Mouse (Mus musculus): ENCODE results near the gene Rsad2. TPM values are rescaled to one million over a fixed set of nuclear protein-coding genes. Genes with fewer than 3 reads are reported as not detected.

The Rsad2 gene
- polyA plus RNA-seq, 1 experiment from 2014 or later, result 11.5 TPM

- Histone ChIP-seq H3K36me3 (ENCODE audit: insufficient read depth, low read length) (0 out of 2 replicates have a peak, but pooled peaks cover 6% of the 10 kb centered on the region), H3K4me2 (replicated peaks; ENCODE audit: low read depth, low read length) (peak overlapping the region; percentile 87), H3K9me3 (ENCODE audit: low read length) (no peaks in the 10 kb centered on the region), H3K27ac (ENCODE audit: low read length) (no peak overlapping the region; the same call in 1 of the 2 replicates), H3K4me3 (ENCODE audit: low read depth, low read length) (peak overlapping the region; percentile 92), H3K9ac (replicated peaks; ENCODE audit: low read depth) (0 out of 2 replicates have a peak overlapping the region, but pooled peaks have one; percentile 19), H3K4me1 (ENCODE audit: insufficient read depth, low read depth, low read length) (peaks cover 29% of the 10 kb centered on the region), H3K27me3 (replicated peaks; ENCODE audit: insufficient read depth, low read length) (no peaks in the 10 kb centered on the region)
- 40% methylated on average over 6 of the region's 6 CpGs for WGBS
- peak; percentile 26 for DNase-seq (ENCODE audit: low spot score)
- no peak for TF ChIP-seq EP300 (IDR thresholded peaks at IDR 0.05)
- TF ChIP-seq CTCF (IDR thresholded peaks at IDR 0.05), result no peak
- ATAC-seq, result no peak
These were observed 43.5 kb downstream of the Rsad2 start for GRCm38 (mm10) chr12:26412802-26413201.

- 45% methylated on average over 10 of the region's 10 CpGs for WGBS
- 0 out of 2 replicates have a peak, but pooled peaks cover 6% of the 10 kb centered on the region for H3K36me3 ChIP-seq (ENCODE audit: insufficient read depth, low read length)
- no peak overlapping the region for H3K9ac ChIP-seq (replicated peaks; ENCODE audit: low read depth)
- H3K4me2 ChIP-seq (replicated peaks; ENCODE audit: low read depth, low read length), result peak overlapping the region; percentile 87
- H3K9me3 ChIP-seq (ENCODE audit: low read length), result no peaks in the 10 kb centered on the region
- TF ChIP-seq EP300 (IDR thresholded peaks at IDR 0.05) (no peak), CTCF (IDR thresholded peaks at IDR 0.05) (no peak)
- peak overlapping the region; percentile 92 for H3K4me3 ChIP-seq (ENCODE audit: low read depth, low read length)
- no peaks in the 10 kb centered on the region for H3K27me3 ChIP-seq (replicated peaks; ENCODE audit: insufficient read depth, low read length)
- DNase-seq (ENCODE audit: low spot score), result peak; percentile 50
- H3K27ac ChIP-seq (ENCODE audit: low read length), result no peak overlapping the region; the same call in 1 of the 2 replicates
- H3K4me1 ChIP-seq (ENCODE audit: insufficient read depth, low read depth, low read length), result peaks cover 29% of the 10 kb centered on the region
- ATAC-seq, result 0 out of 2 replicates have a peak, but pooled peaks have one; percentile 18
These were observed 44.3 kb downstream of the Rsad2 start for GRCm38 (mm10) chr12:26411841-26412450.

- no peak overlapping the region for H3K27ac ChIP-seq (ENCODE audit: low read length)
- DNase-seq (ENCODE audit: low spot score), result no peak
- H3K4me1 ChIP-seq (ENCODE audit: insufficient read depth, low read depth, low read length), result peaks cover 37% of the 10 kb centered on the region
- TF ChIP-seq EP300 (IDR thresholded peaks at IDR 0.05), result no peak
- peak; percentile 34 for TF ChIP-seq CTCF (IDR thresholded peaks at IDR 0.05)
- H3K9me3 ChIP-seq (ENCODE audit: low read length), result no peaks in the 10 kb centered on the region
- no peak for ATAC-seq
- no peak overlapping the region for H3K9ac ChIP-seq (replicated peaks; ENCODE audit: low read depth)
- WGBS, result 78% methylated on average over 3 of the region's 3 CpGs
- 0 out of 2 replicates have a peak, but pooled peaks cover 6% of the 10 kb centered on the region for H3K36me3 ChIP-seq (ENCODE audit: insufficient read depth, low read length)
- H3K4me3 ChIP-seq (ENCODE audit: low read depth, low read length), result no peak overlapping the region
- H3K4me2 ChIP-seq (replicated peaks; ENCODE audit: low read depth, low read length), result no peak overlapping the region
- no peaks in the 10 kb centered on the region for H3K27me3 ChIP-seq (replicated peaks; ENCODE audit: insufficient read depth, low read length)
These were observed 45.8 kb downstream of the Rsad2 start for GRCm38 (mm10) chr12:26410443-26410842.

- no peak for DNase-seq (ENCODE audit: low spot score)
- peaks cover 37% of the 10 kb centered on the region for H3K4me1 ChIP-seq (ENCODE audit: insufficient read depth, low read depth, low read length)
- TF ChIP-seq EP300 (IDR thresholded peaks at IDR 0.05) (no peak), CTCF (IDR thresholded peaks at IDR 0.05) (peak; percentile 23)
These were observed 47.5 kb downstream of the Rsad2 start for GRCm38 (mm10) chr12:26408707-26409106.

GRCm38 (mm10) chr12:26404781-26405702 is 51.2 kb downstream of the Rsad2 start:
- ATAC-seq, result peak; percentile 60
- DNase-seq (ENCODE audit: low spot score), result peak; percentile 66
- TF ChIP-seq EP300 (IDR thresholded peaks at IDR 0.05), result no peak
- no peak for TF ChIP-seq CTCF (IDR thresholded peaks at IDR 0.05)
- no peak overlapping the region for H3K9ac ChIP-seq (replicated peaks; ENCODE audit: low read depth)
- H3K27me3 ChIP-seq (replicated peaks; ENCODE audit: insufficient read depth, low read length), result no peaks in the 10 kb centered on the region
- H3K27ac ChIP-seq (ENCODE audit: low read length), result peak overlapping the region; percentile 10; the same call in 1 of the 2 replicates
- 0 out of 2 replicates have a peak, but pooled peaks cover 6% of the 10 kb centered on the region for H3K36me3 ChIP-seq (ENCODE audit: insufficient read depth, low read length)
- WGBS, result 36% methylated on average over 11 of the region's 11 CpGs
- H3K4me3 ChIP-seq (ENCODE audit: low read depth, low read length), result no peak overlapping the region
- H3K4me2 ChIP-seq (replicated peaks; ENCODE audit: low read depth, low read length), result no peak overlapping the region
- H3K4me1 ChIP-seq (ENCODE audit: insufficient read depth, low read depth, low read length), result peaks cover 28% of the 10 kb centered on the region
- H3K9me3 ChIP-seq (ENCODE audit: low read length), result no peaks in the 10 kb centered on the region

More at GRCm38 (mm10) chr12:26408707-26409106, 47.5 kb downstream of the Rsad2 start:
- Histone ChIP-seq H3K4me3 (ENCODE audit: low read depth, low read length) (no peak overlapping the region), H3K27ac (ENCODE audit: low read length) (no peak overlapping the region), H3K4me2 (replicated peaks; ENCODE audit: low read depth, low read length) (no peak overlapping the region), H3K27me3 (replicated peaks; ENCODE audit: insufficient read depth, low read length) (no peaks in the 10 kb centered on the region), H3K9me3 (ENCODE audit: low read length) (no peaks in the 10 kb centered on the region), H3K9ac (replicated peaks; ENCODE audit: low read depth) (no peak overlapping the region), H3K36me3 (ENCODE audit: insufficient read depth, low read length) (0 out of 2 replicates have a peak, but pooled peaks cover 6% of the 10 kb centered on the region)
- peak; percentile 13; the same call in 1 of the 2 replicates for ATAC-seq
- WGBS, result 52% methylated on average over 9 of the region's 9 CpGs
